Mouse (Mus musculus) lung, embryonic 16.5 days (tissue): ENCODE measurements around the gene Olfr1145. TPM values are rescaled to one million over a fixed set of nuclear protein-coding genes. Genes with fewer than 3 reads are reported as not detected.

Experiments used
- ATAC-seq: fragments of 200-750 bp; cut with Nextera tagmentation; 2 replicates; pipeline ENCODE4 v1.8.0; 2017; ENCODE audit warnings: low read depth, mild to moderate bottlenecking, moderate library complexity
- H3K27ac ChIP-seq: fragments of 300-500 bp; sonication (generic); 2 replicates; pipeline ENCODE4 v1.5.1; 2014; ENCODE audit warnings: mild to moderate bottlenecking, control low read depth, low read length
- H3K27me3 ChIP-seq: fragments of 300-500 bp; sonication (generic); 2 replicates; pipeline ENCODE4 v1.6.1; 2014; ENCODE audit warnings: low read depth, low read length, mixed read lengths; ENCODE audit not compliant: control insufficient read depth, insufficient read depth
- H3K36me3 ChIP-seq: fragments of 300-500 bp; sonication (generic); 2 replicates; pipeline ENCODE4 v1.6.1; 2014; ENCODE audit warnings: low read length; ENCODE audit not compliant: control insufficient read depth, insufficient read depth
- H3K4me1 ChIP-seq: fragments of 300-500 bp; sonication (generic); replicated peaks from 2 replicates; pipeline ENCODE4 v1.6.1; 2014; ENCODE audit warnings: low read length, mixed read lengths; ENCODE audit not compliant: control insufficient read depth, insufficient read depth
- H3K4me2 ChIP-seq: fragments of 300-500 bp; sonication (generic); 2 replicates; pipeline ENCODE4 v1.6.1; 2014; ENCODE audit warnings: low read depth, low read length, control low read depth
- H3K4me3 ChIP-seq: fragments of 300-500 bp; sonication (generic); 2 replicates; pipeline ENCODE4 v1.5.1; 2014; ENCODE audit warnings: mild to moderate bottlenecking, low read length, control low read depth
- H3K9ac ChIP-seq: fragments of 300-500 bp; sonication (generic); 2 replicates; pipeline ENCODE4 v1.6.1; 2014; ENCODE audit warnings: low read length, control low read depth
- H3K9me3 ChIP-seq: fragments of 300-500 bp; sonication (generic); 2 replicates; pipeline ENCODE4 v1.6.1; 2016; ENCODE audit warnings: low read length; ENCODE audit not compliant: control insufficient read depth
- WGBS: fragments of 180-500 bp; shearing (Covaris S2); extraction: QIAGEN DNeasy Blood & Tissue Kit; methylation state at CpG from one replicate; pipeline ENCODE4 v1.1.7; 2014; 5-methylcytosine and 5-hydroxymethylcytosine counted together
- polyA plus RNA-seq: library from polyadenylated mRNA; unstranded; fragments of >200 nt; fragmentation: Nextera tagmentation; extraction: Ambion mirVana; gene quantifications from 2 replicates; pipeline ENCODE4 v1.2.1, GENCODE M21; 2015

Olfr1145 gene
- polyA plus RNA-seq = not detected in 2 replicates

GRCm38 (mm10) chr2:87809522-87809921 is at the start of gene Olfr1145:
Gene Olfr1145, plus strand, starts transcription at chr2:87809822.
- no peak within 1 kb of the TSS for H3K27ac ChIP-seq
- no peaks in the 10 kb centered on the region for H3K27me3 ChIP-seq
- WGBS = 74% methylated on average over 1 of the region's 1 CpGs
- H3K4me2 ChIP-seq = no peak within 1 kb of the TSS
- no peak for ATAC-seq
- no peaks in the 10 kb centered on the region for H3K9me3 ChIP-seq
- H3K9ac ChIP-seq = no peak within 1 kb of the TSS
- no peaks in the 10 kb centered on the region for H3K4me1 ChIP-seq
- no peaks in the 10 kb centered on the region for H3K36me3 ChIP-seq
- no peak within 1 kb of the TSS for H3K4me3 ChIP-seq

GRCm38 (mm10) chr2:87776143-87776542 is 33.5 kb upstream of the Olfr1145 start:
- no peak overlapping the region for H3K27ac ChIP-seq
- H3K4me1 ChIP-seq = no peaks in the 10 kb centered on the region
- H3K4me3 ChIP-seq = no peak overlapping the region
- H3K9me3 ChIP-seq = no peaks in the 10 kb centered on the region
- no peaks in the 10 kb centered on the region for H3K36me3 ChIP-seq
- H3K9ac ChIP-seq = no peak overlapping the region
- H3K27me3 ChIP-seq = no peaks in the 10 kb centered on the region
- 24% methylated on average over 1 of the region's 1 CpGs for WGBS
- ATAC-seq = no peak
- H3K4me2 ChIP-seq = no peak overlapping the region

- Histone ChIP-seq H3K9me3 (no peaks in the 10 kb centered on the region), H3K27ac (no peak within 1 kb of the TSS), H3K4me3 (no peak within 1 kb of the TSS), H3K4me1 (no peaks in the 10 kb centered on the region), H3K36me3 (no peaks in the 10 kb centered on the region), H3K9ac (no peak within 1 kb of the TSS), H3K27me3 (no peaks in the 10 kb centered on the region), H3K4me2 (no peak within 1 kb of the TSS)
- WGBS = 71% methylated on average over 4 of the region's 4 CpGs
- ATAC-seq = no peak
Measured at GRCm38 (mm10) chr2:87779183-87779582, 30.4 kb upstream of the Olfr1145 start, which contains the start of gene Olfr152. Gene Olfr152, plus strand, starts transcription at chr2:87779483.

GRCm38 (mm10) chr2:87800292-87800691 is 9.3 kb upstream of the Olfr1145 start, which contains the start of gene Olfr1143:
Gene Olfr1143, plus strand, starts transcription at chr2:87800592.
- Histone ChIP-seq H3K4me1 (no peaks in the 10 kb centered on the region), H3K9me3 (no peaks in the 10 kb centered on the region), H3K27me3 (no peaks in the 10 kb centered on the region), H3K4me2 (no peak within 1 kb of the TSS), H3K4me3 (no peak within 1 kb of the TSS), H3K36me3 (no peaks in the 10 kb centered on the region), H3K9ac (no peak within 1 kb of the TSS), H3K27ac (no peak within 1 kb of the TSS)
- no peak for ATAC-seq

GRCm38 (mm10) chr2:87830233-87830632 is 20.6 kb downstream of the Olfr1145 start, which contains the start of gene Olfr1148:
Gene Olfr1148, plus strand, starts transcription at chr2:87830533.
- Histone ChIP-seq H3K4me1 (no peaks in the 10 kb centered on the region), H3K36me3 (no peaks in the 10 kb centered on the region), H3K9me3 (no peaks in the 10 kb centered on the region), H3K27ac (no peak within 1 kb of the TSS), H3K4me3 (no peak within 1 kb of the TSS), H3K27me3 (no peaks in the 10 kb centered on the region), H3K4me2 (no peak within 1 kb of the TSS), H3K9ac (no peak within 1 kb of the TSS)
- no peak for ATAC-seq
- WGBS = 89% methylated on average over 1 of the region's 1 CpGs

- Histone ChIP-seq H3K36me3 (no peaks in the 10 kb centered on the region), H3K27me3 (no peaks in the 10 kb centered on the region), H3K4me1 (no peaks in the 10 kb centered on the region), H3K9ac (no peak within 1 kb of the TSS), H3K4me3 (no peak within 1 kb of the TSS), H3K4me2 (no peak within 1 kb of the TSS), H3K9me3 (no peaks in the 10 kb centered on the region), H3K27ac (no peak within 1 kb of the TSS)
- ATAC-seq = no peak
- 71% methylated on average over 1 of the region's 1 CpGs for WGBS
Measured at GRCm38 (mm10) chr2:87843693-87844092, 34.1 kb downstream of the Olfr1145 start, which contains the start of gene Olfr1150-ps1. Gene Olfr1150-ps1, plus strand, starts transcription at chr2:87843993.

GRCm38 (mm10) chr2:87855562-87855961 is 45.9 kb downstream of the Olfr1145 start, which contains the start of gene Olfr1151:
Gene Olfr1151, plus strand, starts transcription at chr2:87855862.
- 77% methylated on average over 1 of the region's 1 CpGs for WGBS
- Histone ChIP-seq H3K4me1 (no peaks in the 10 kb centered on the region), H3K9me3 (no peaks in the 10 kb centered on the region), H3K4me2 (no peak within 1 kb of the TSS), H3K9ac (no peak within 1 kb of the TSS), H3K36me3 (no peaks in the 10 kb centered on the region), H3K4me3 (no peak within 1 kb of the TSS), H3K27ac (no peak within 1 kb of the TSS), H3K27me3 (no peaks in the 10 kb centered on the region)
- no peak for ATAC-seq

Other genes starting within 250 kb of the Olfr1145 start
- gene Olfr1129, start 235.9 kb upstream of the Olfr1145 start, polyA plus RNA-seq = not detected in 2 replicates
- gene Olfr1130, start 203.6 kb upstream of the Olfr1145 start, polyA plus RNA-seq = not detected in 2 replicates
- gene Olfr1131, start 182.7 kb upstream of the Olfr1145 start, polyA plus RNA-seq = not detected in 2 replicates
- gene Olfr1132, start 172.3 kb upstream of the Olfr1145 start, polyA plus RNA-seq = not detected in 2 replicates
- gene Olfr1133, start 162.4 kb upstream of the Olfr1145 start, polyA plus RNA-seq = not detected in 2 replicates
- gene Olfr1134, start 151.4 kb upstream of the Olfr1145 start, polyA plus RNA-seq = not detected in 2 replicates
- not detected in 2 replicates for gene Olfr1135, start 136.2 kb upstream of the Olfr1145 start, polyA plus RNA-seq
- gene Olfr1136, start 115.9 kb upstream of the Olfr1145 start, polyA plus RNA-seq = not detected in 2 replicates
- gene Olfr1137, start 96.6 kb upstream of the Olfr1145 start, polyA plus RNA-seq = not detected in 2 replicates
- gene Olfr1138, start 69.8 kb upstream of the Olfr1145 start, polyA plus RNA-seq = not detected in 2 replicates
- gene Olfr1140, start 66.1 kb upstream of the Olfr1145 start, polyA plus RNA-seq = not detected in 2 replicates
- gene Olfr1141, start 55.8 kb upstream of the Olfr1145 start, polyA plus RNA-seq = not detected in 2 replicates
- gene Olfr152, start 30.3 kb upstream of the Olfr1145 start, polyA plus RNA-seq = not detected in 2 replicates
- not detected in 2 replicates for gene Olfr1143, start 9.2 kb upstream of the Olfr1145 start, polyA plus RNA-seq
- gene Olfr1148, start 20.7 kb downstream of the Olfr1145 start, polyA plus RNA-seq = not detected in 2 replicates
- gene Olfr1150-ps1, start 34.2 kb downstream of the Olfr1145 start, polyA plus RNA-seq = not detected in 2 replicates
- gene Olfr1151, start 46.0 kb downstream of the Olfr1145 start, polyA plus RNA-seq = not detected in 2 replicates
- not detected in 2 replicates for gene Olfr1152, start 56.7 kb downstream of the Olfr1145 start, polyA plus RNA-seq
- not detected in 2 replicates for gene Olfr1153, start 85.1 kb downstream of the Olfr1145 start, polyA plus RNA-seq
- gene Olfr1154, start 95.3 kb downstream of the Olfr1145 start, polyA plus RNA-seq = not detected in 2 replicates
- gene Olfr1155, start 135.3 kb downstream of the Olfr1145 start, polyA plus RNA-seq = not detected in 2 replicates
- not detected in 2 replicates for gene Olfr1156, start 143.3 kb downstream of the Olfr1145 start, polyA plus RNA-seq
- not detected in 2 replicates for gene Olfr1157, start 158.5 kb downstream of the Olfr1145 start, polyA plus RNA-seq
- not detected in 2 replicates for gene Olfr74, start 164.8 kb downstream of the Olfr1145 start, polyA plus RNA-seq
- gene Olfr1158, start 180.3 kb downstream of the Olfr1145 start, polyA plus RNA-seq = not detected in 2 replicates
- not detected in 2 replicates for gene Olfr1160, start 198.4 kb downstream of the Olfr1145 start, polyA plus RNA-seq
- gene Olfr1161, start 213.0 kb downstream of the Olfr1145 start, polyA plus RNA-seq = not detected in 2 replicates
- gene Olfr73, start 227.9 kb downstream of the Olfr1145 start, polyA plus RNA-seq = not detected in 2 replicates
- not detected in 2 replicates for gene Olfr1162, start 241.3 kb downstream of the Olfr1145 start, polyA plus RNA-seq